8 mouse cellular contexts compared by ENCODE assay signal in the genomic region with DNA sequence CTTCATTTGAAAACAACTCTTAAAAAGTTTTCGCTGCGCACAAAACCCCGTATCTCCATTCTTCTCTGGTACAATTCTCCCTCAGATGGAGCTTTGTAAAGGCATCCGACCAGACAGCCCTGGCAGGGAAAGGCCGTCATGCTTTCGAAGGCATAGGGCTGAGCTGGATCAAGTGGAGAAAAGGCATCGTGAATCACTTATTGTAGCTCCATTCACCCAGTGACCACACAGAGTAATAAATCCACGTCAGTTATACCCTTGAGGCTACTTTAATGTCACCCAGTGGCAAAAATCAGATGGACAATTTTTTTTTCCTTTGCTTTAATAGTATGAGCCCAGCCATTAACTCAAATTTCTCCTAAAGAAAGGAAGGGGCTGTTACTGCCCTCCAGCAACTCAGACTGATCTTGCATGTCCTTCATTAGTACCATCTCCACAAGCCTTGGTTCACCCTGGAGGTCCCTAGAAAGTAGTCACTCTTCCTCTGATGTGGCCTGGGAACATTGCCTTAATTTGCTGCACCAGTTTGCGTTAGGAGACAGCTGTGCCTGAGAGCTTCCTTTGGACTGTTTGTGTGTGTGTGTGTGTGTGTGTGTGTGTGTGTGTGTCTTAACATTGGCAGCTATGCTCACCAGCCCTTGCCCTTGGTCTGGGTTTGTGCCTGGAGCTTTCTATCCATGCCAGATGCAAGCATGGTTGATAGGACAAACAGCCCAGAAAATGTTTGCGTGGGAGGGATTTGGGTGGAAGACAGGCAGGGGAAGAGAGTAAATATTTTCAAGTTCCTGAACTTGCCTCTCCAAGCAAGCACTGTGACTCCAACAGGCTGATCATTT.
DNase-seq lines count a peak whose midpoint lies in the region; ATAC-seq lines count a peak whose summit lies in the region.

No protein-coding gene starts in this region.

- no peak overlapping the region for H3K9ac ChIP-seq in forebrain, embryonic 11.5 days (ENCODE audit: low read length)
- H3K9ac ChIP-seq in forebrain, embryonic 13.5 days: no peak overlapping the region
- no peak overlapping the region for H3K9ac ChIP-seq in heart, embryonic 15.5 days

- 46% methylated on average over 10 of the region's 10 CpGs for WGBS in forebrain, embryonic 11.5 days
- WGBS in forebrain, embryonic 13.5 days: 36% methylated on average over 10 of the region's 10 CpGs
- 69% methylated on average over 10 of the region's 10 CpGs for WGBS in heart, embryonic 15.5 days

- no peak for ATAC-seq in forebrain, embryonic 11.5 days (replicated peaks; ENCODE audit: low FRiP score)
- no peak for ATAC-seq in forebrain, embryonic 13.5 days
- no peak for ATAC-seq in heart, embryonic 15.5 days (replicated peaks; ENCODE audit: insufficient number of reproducible peaks, insufficient read depth, low FRiP score, low read depth)

- no peaks in the 10 kb centered on the region; the same call in 1 of the 2 replicates for H3K4me1 ChIP-seq in forebrain, embryonic 11.5 days (replicated peaks; ENCODE audit: control insufficient read depth, insufficient read depth, low read length)
- H3K4me1 ChIP-seq in forebrain, embryonic 13.5 days: peaks cover 32% of the 10 kb centered on the region
- H3K4me1 ChIP-seq in heart, embryonic 15.5 days (replicated peaks): peaks cover 26% of the 10 kb centered on the region

- H3K36me3 ChIP-seq in forebrain, embryonic 11.5 days (ENCODE audit: control insufficient read depth, insufficient read depth, low read length): no peaks in the 10 kb centered on the region
- H3K36me3 ChIP-seq in forebrain, embryonic 13.5 days (ENCODE audit: poor library complexity, severe bottlenecking): no peaks in the 10 kb centered on the region
- H3K36me3 ChIP-seq in heart, embryonic 15.5 days: no peaks in the 10 kb centered on the region

- no peak overlapping the region for H3K27ac ChIP-seq in forebrain, embryonic 11.5 days (ENCODE audit: low read depth, low read length)
- no peak overlapping the region for H3K27ac ChIP-seq in forebrain, embryonic 13.5 days
- H3K27ac ChIP-seq in heart, embryonic 15.5 days: 0 out of 2 replicates have a peak overlapping the region, but pooled peaks have one; percentile 24

- H3K4me2 ChIP-seq in forebrain, embryonic 11.5 days (ENCODE audit: low read depth, low read length, severe bottlenecking): no peak overlapping the region
- H3K4me2 ChIP-seq in forebrain, embryonic 13.5 days: no peak overlapping the region
- no peak overlapping the region for H3K4me2 ChIP-seq in heart, embryonic 15.5 days

- H3K9me3 ChIP-seq in forebrain, embryonic 11.5 days (ENCODE audit: control insufficient read depth, low read length): no peaks in the 10 kb centered on the region
- no peaks in the 10 kb centered on the region for H3K9me3 ChIP-seq in forebrain, embryonic 13.5 days (replicated peaks)
- H3K9me3 ChIP-seq in heart, embryonic 15.5 days (replicated peaks): no peaks in the 10 kb centered on the region

- no peak overlapping the region for H3K4me3 ChIP-seq in forebrain, embryonic 11.5 days (ENCODE audit: low read depth, low read length)
- no peak overlapping the region for H3K4me3 ChIP-seq in forebrain, embryonic 13.5 days
- no peak overlapping the region for H3K4me3 ChIP-seq in heart, embryonic 15.5 days

- peak; percentile 51 for DNase-seq in forebrain, embryonic 11.5 days (ENCODE audit: low spot score)
- DNase-seq in adrenal gland, postnatal 14 days: peak; percentile 34
- peak; percentile 14 to 20 for DNase-seq in kidney, postnatal 36 days
- DNase-seq in T-cell, adult 2 months (ENCODE audit: low spot score): no peak
- DNase-seq in testis, postnatal 14 days (ENCODE audit: low spot score): no peak
- DNase-seq in left cerebral cortex, adult 9 months (ENCODE audit: low spot score in 2 of 2): no peak

- H3K27me3 ChIP-seq in forebrain, embryonic 11.5 days (ENCODE audit: control insufficient read depth, insufficient read depth, low read length): no peaks in the 10 kb centered on the region
- H3K27me3 ChIP-seq in forebrain, embryonic 13.5 days: no peaks in the 10 kb centered on the region
- H3K27me3 ChIP-seq in heart, embryonic 15.5 days: no peaks in the 10 kb centered on the region

Comparison
In these comparisons a context has a peak if more than half of its experiments do, and no peak if none do; other contexts are left out.
1. DNase-seq: peak in forebrain, embryonic 11.5 days (single experiment), adrenal gland, postnatal 14 days (single experiment) and kidney, postnatal 36 days (2 of 2); none in T-cell, adult 2 months (single experiment), testis, postnatal 14 days (single experiment) and left cerebral cortex, adult 9 months (0 of 2).